Mouse (Mus musculus) MEL (cell line): ENCODE results near the gene Col19a1. TPM values are rescaled to one million over a fixed set of nuclear protein-coding genes. Genes with fewer than 3 reads are reported as not detected.

Experiments
- DNase-seq: peaks from one replicate; pipeline ENCODE4 v3.0.0; 2011; ENCODE audit warnings: low read depth, low spot score
- H3K27ac ChIP-seq: 2 replicates; pipeline ENCODE4 v1.5.1; 2012; ENCODE audit warnings: low read depth, mild to moderate bottlenecking, control low read depth, low read length, moderate library complexity; ENCODE audit not compliant: control insufficient read depth
- H3K27me3 ChIP-seq, 2 experiments: fragments of 150-350 bp in 1 of 2; sonication (generic) in 1 of 2; 2 replicates each; pipeline ENCODE4 v1.6.1; 2012; ENCODE audit warnings: low read length in 2 of 2, mild to moderate bottlenecking in 2 of 2, improper control_type of control experiment in 1 of 2, moderate library complexity in 1 of 2; ENCODE audit not compliant: insufficient read depth in 2 of 2, control insufficient read depth in 1 of 2
- H3K36me3 ChIP-seq, 2 experiments: 2 replicates each; pipeline ENCODE4 v1.6.1; 2012 to 2014; ENCODE audit warnings: low read length in 2 of 2, improper control_type of control experiment in 1 of 2, inconsistent platforms in 1 of 2, mild to moderate bottlenecking in 1 of 2; ENCODE audit not compliant: insufficient read depth in 2 of 2, control insufficient read depth in 1 of 2
- H3K4me1 ChIP-seq, 2 experiments: fragments of 150-350 bp in 1 of 2; sonication (generic) in 1 of 2; 2 replicates each; pipeline ENCODE4 v1.6.1; 2012; ENCODE audit warnings: low read length in 2 of 2, improper control_type of control experiment in 1 of 2, mild to moderate bottlenecking in 1 of 2; ENCODE audit not compliant: insufficient read depth in 2 of 2, control insufficient read depth in 1 of 2
- H3K4me3 ChIP-seq, 2 experiments: fragments of 150-350 bp in 1 of 2; sonication (generic) in 1 of 2; 2 replicates each; pipeline ENCODE4 v1.5.1; 2012; ENCODE audit warnings: low read depth in 2 of 2, low read length in 2 of 2, mild to moderate bottlenecking in 2 of 2, moderate library complexity in 2 of 2, control low read depth in 1 of 2, improper control_type of control experiment in 1 of 2; ENCODE audit not compliant: control insufficient read depth in 1 of 2, insufficient read depth in 1 of 2
- H3K79me2 ChIP-seq: 2 replicates; pipeline ENCODE4 v1.6.1; 2012; ENCODE audit warnings: mild to moderate bottlenecking, low read length, moderate library complexity; ENCODE audit not compliant: control insufficient read depth, poor library complexity, insufficient read depth
- H3K9ac ChIP-seq: 2 replicates; pipeline ENCODE4 v1.6.1; 2012; ENCODE audit warnings: low read depth, mild to moderate bottlenecking, control low read depth, low read length, moderate library complexity; ENCODE audit not compliant: control insufficient read depth, poor library complexity, severe bottlenecking
- H3K9me3 ChIP-seq: fragments of 150-350 bp; sonication (generic); replicated peaks from 2 replicates; pipeline ENCODE4 v1.6.1; 2012; ENCODE audit warnings: mild to moderate bottlenecking, low read length, improper control_type of control experiment, moderate library complexity; ENCODE audit not compliant: insufficient read depth
- CHD2 ChIP-seq: IDR thresholded peaks from 2 replicates; pipeline ENCODE4 v1.6.1; 2011; ENCODE audit warnings: low read length, improper control_type of control experiment
- KAT2A ChIP-seq: conservative IDR thresholded peaks from 2 replicates; pipeline ENCODE4 v1.6.1; 2012; ENCODE audit warnings: low read depth, low read length, improper control_type of control experiment, inconsistent platforms
- MAZ ChIP-seq: IDR thresholded peaks from 2 replicates; pipeline ENCODE4 v1.6.1; 2012; ENCODE audit warnings: low read depth, mild to moderate bottlenecking, inconsistent platforms, low read length, improper control_type of control experiment
- MXI1 ChIP-seq: IDR thresholded peaks from 2 replicates; pipeline ENCODE4 v1.6.1; 2011; ENCODE audit warnings: mild to moderate bottlenecking, low read depth, low read length, improper control_type of control experiment
- MYC ChIP-seq: IDR thresholded peaks from 2 replicates; pipeline ENCODE4 v1.6.1; 2011; ENCODE audit warnings: low read depth, mild to moderate bottlenecking, low read length, improper control_type of control experiment, moderate library complexity
- NRF1 ChIP-seq: IDR thresholded peaks from 2 replicates; pipeline ENCODE4 v1.6.1; 2014; ENCODE audit warnings: low read depth, mild to moderate bottlenecking, inconsistent platforms, low read length, improper control_type of control experiment, moderate library complexity; ENCODE audit not compliant: poor library complexity, insufficient read depth, severe bottlenecking
- POLR2A ChIP-seq, 2 experiments: IDR thresholded peaks; 2 replicates each; pipeline ENCODE4 v1.6.1; 2011 to 2012; ENCODE audit warnings: low read length in 2 of 2, mild to moderate bottlenecking in 2 of 2, control low read depth in 1 of 2, improper control_type of control experiment in 1 of 2, low read depth in 1 of 2, moderate library complexity in 1 of 2; ENCODE audit not compliant: control insufficient read depth in 1 of 2, insufficient read depth in 1 of 2, poor library complexity in 1 of 2
- POLR2AphosphoS2 ChIP-seq: IDR thresholded peaks from 2 replicates; pipeline ENCODE4 v1.6.1; 2011; ENCODE audit warnings: low read length, improper control_type of control experiment
- RAD21 ChIP-seq: IDR thresholded peaks from 2 replicates; pipeline ENCODE4 v1.6.1; 2011; ENCODE audit warnings: mild to moderate bottlenecking, low read depth, low read length, improper control_type of control experiment
- SIN3A ChIP-seq: IDR thresholded peaks from 2 replicates; pipeline ENCODE4 v1.6.1; 2012; ENCODE audit warnings: low read length, improper control_type of control experiment, inconsistent platforms
- SMC3 ChIP-seq: IDR thresholded peaks from 2 replicates; pipeline ENCODE4 v1.6.1; 2011; ENCODE audit warnings: low read depth, low read length, improper control_type of control experiment
- TBP ChIP-seq: IDR thresholded peaks from 2 replicates; pipeline ENCODE4 v1.8.0; 2011; ENCODE audit warnings: low read depth, low read length, improper control_type of control experiment
- UBTF ChIP-seq: IDR thresholded peaks from 2 replicates; pipeline ENCODE4 v1.6.1; 2012; ENCODE audit warnings: low read depth, mild to moderate bottlenecking, inconsistent platforms, low read length, improper control_type of control experiment, moderate library complexity, borderline replicate concordance; ENCODE audit not compliant: insufficient read depth
- USF1 ChIP-seq: IDR thresholded peaks from 2 replicates; pipeline ENCODE4 v1.6.1; 2014; ENCODE audit warnings: low read depth, mild to moderate bottlenecking, inconsistent platforms, low read length, improper control_type of control experiment, moderate library complexity
- ZKSCAN1 ChIP-seq: IDR thresholded peaks from 2 replicates; pipeline ENCODE4 v1.6.1; 2012; ENCODE audit warnings: low read depth, mild to moderate bottlenecking, inconsistent platforms, low read length, improper control_type of control experiment, moderate library complexity
- polyA plus RNA-seq, 2 experiments: library from polyadenylated mRNA; stranded (reverse) in 1 of 2; unstranded in 1 of 2; fragments of >175 nt in 1 of 2; fragments of >200 nt in 1 of 2; gene quantifications; 2 replicates each; pipeline versions ENCODE4 v1.2.1 to v1.2.4; 2012; ENCODE audit warnings: low replicate concordance in 2 of 2, low read depth in 1 of 2; ENCODE audit not compliant: insufficient read length in 2 of 2, insufficient read depth in 1 of 2, missing spikeins in 1 of 2
- total RNA-seq: library from RNA; depleted of rRNA; stranded (reverse); fragments of 300-350 nt; gene quantifications from 2 replicates; pipeline ENCODE4 v1.2.3, GENCODE M21; 2012

Gene Col19a1
- total and polyA plus RNA-seq, 3 experiments = not detected

DNA sequence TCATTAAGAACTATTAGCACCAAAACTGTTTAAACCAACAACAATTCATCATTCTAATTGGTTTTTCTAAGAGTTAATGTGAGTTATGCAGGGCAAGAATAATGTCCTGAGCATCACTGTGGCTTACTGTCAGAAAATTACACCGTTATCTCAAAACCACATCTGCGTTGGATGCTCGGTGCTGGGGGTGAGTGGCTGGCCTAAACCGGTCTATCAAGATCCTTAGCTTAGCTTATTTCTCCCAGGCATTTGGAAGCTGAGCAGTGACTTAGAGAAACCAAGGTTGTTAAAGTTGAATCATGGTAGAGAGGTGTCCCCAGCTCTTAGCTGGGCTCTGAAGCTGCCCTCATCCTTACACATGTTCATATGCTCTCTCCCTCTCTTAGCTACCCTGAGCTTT is 276.4 kb downstream of the Col19a1 start:
- H3K4me3 ChIP-seq = no peak overlapping the region
- H3K27ac ChIP-seq = no peak overlapping the region
- no peaks in the 10 kb centered on the region for H3K9me3 ChIP-seq
- H3K36me3 ChIP-seq = no peaks in the 10 kb centered on the region
- TF ChIP-seq SMC3 = no peak
- no peak for TF ChIP-seq KAT2A
- no peak for TF ChIP-seq RAD21
- TF ChIP-seq CHD2 = no peak
- TF ChIP-seq UBTF = no peak
- no peak for TF ChIP-seq POLR2A (IDR thresholded peaks at IDR 0.05; ENCODE audit: control insufficient read depth in 1 of 2, insufficient read depth in 1 of 2, low read depth in 1 of 2, low read length in 2 of 2, poor library complexity in 1 of 2)
- TF ChIP-seq MAZ = no peak
- no peak for DNase-seq
- no peaks in the 10 kb centered on the region for H3K79me2 ChIP-seq
- no peaks in the 10 kb centered on the region for H3K4me1 ChIP-seq
- H3K27me3 ChIP-seq = no peaks in the 10 kb centered on the region
- no peak overlapping the region for H3K9ac ChIP-seq

DNA sequence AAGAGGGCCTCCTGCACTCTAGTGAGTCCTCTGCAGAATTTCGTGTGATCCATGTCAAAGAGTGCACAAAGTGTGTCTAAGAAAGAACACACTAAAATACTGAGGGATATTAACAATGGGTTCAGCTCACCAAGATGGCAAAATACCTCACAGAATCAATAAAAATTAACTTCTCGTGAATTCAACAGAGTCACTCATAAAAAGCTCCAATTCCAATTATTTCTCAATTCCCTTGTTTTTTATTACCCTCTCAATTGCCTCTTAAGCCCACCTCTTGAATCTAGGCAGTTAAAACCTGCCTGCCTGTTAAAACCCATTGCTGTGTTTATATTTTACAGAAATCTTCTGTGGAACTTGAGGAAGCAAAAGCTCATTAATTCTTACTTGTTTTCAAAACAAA is 277.1 kb downstream of the Col19a1 start:
- Histone ChIP-seq H3K27ac (no peak overlapping the region), H3K79me2 (no peaks in the 10 kb centered on the region), H3K27me3 (no peaks in the 10 kb centered on the region), H3K4me3 (no peak overlapping the region), H3K4me1 (no peaks in the 10 kb centered on the region), H3K9ac (no peak overlapping the region), H3K36me3 (no peaks in the 10 kb centered on the region), H3K9me3 (no peaks in the 10 kb centered on the region)
- no peak for TF ChIP-seq USF1
- TF ChIP-seq POLR2AphosphoS2 = no peak
- no peak for TF ChIP-seq SIN3A
- TF ChIP-seq TBP = no peak
- DNase-seq = no peak

DNA sequence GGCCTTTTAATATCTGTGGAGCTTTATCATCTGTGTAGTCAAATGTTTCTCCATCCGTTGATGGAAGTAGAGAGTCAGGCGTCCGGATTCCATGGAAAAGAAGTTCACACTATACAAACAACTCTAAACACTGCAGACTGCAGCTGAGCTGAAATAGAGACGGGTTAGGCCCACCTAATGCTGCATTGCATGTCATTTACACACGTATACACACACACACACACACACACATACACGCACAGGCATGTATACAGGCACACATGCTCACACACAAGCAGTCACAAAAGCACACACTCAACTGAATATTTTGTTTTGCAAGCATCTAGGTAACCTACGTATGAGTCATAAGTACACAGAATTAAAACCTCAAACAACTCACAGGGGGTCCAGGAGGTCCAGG is 284.2 kb downstream of the Col19a1 start:
- H3K79me2 ChIP-seq = no peaks in the 10 kb centered on the region
- TF ChIP-seq NRF1 = no peak
- TF ChIP-seq KAT2A = no peak
- TF ChIP-seq MXI1 = no peak
- no peak for TF ChIP-seq USF1
- TF ChIP-seq ZKSCAN1 = no peak
- no peak for TF ChIP-seq MYC
- TF ChIP-seq TBP = no peak
- H3K4me3 ChIP-seq = no peak overlapping the region
- no peaks in the 10 kb centered on the region for H3K27me3 ChIP-seq
- DNase-seq = no peak
- H3K9me3 ChIP-seq = no peaks in the 10 kb centered on the region
- no peak overlapping the region for H3K27ac ChIP-seq
- no peaks in the 10 kb centered on the region for H3K4me1 ChIP-seq
- no peaks in the 10 kb centered on the region for H3K36me3 ChIP-seq
- H3K9ac ChIP-seq = no peak overlapping the region
